Comparison of ENCODE assay signal across 20 mouse cellular contexts in the genomic region with DNA sequence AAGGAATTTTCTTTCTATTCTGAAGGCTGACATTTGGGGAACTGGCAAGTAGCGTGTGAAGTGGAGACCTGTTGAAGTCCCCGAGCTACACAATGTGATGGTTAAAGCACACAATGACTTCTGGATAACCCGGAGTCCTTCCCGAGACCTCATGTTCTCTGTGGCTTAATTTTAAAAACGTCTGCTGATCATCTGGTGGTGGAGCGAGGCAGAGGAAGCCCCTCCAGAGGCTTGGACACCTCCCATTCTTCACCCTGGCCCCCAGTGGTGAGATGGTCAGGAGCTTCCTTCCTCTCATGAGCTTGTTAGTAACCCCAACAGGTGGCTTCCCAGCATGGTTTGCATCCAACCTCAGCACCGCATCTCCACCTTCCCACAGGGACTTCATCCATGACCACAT.
"Had no signal": no experiment of that assay in that cellular context is flagged by ENCODE, and none has a peak within 500 bp of the region (broad histone marks: within the 10 kb centered on the region; RNA-seq: fewer than 3 reads in every experiment).

No protein-coding gene starts in this region.

- H3K4me3 ChIP-seq: limb, embryonic 12.5 days; limb, embryonic 15.5 days; neural tube, embryonic 12.5 days; neural tube, embryonic 15.5 days had no signal

- H3K4me1 ChIP-seq: limb, embryonic 12.5 days; neural tube, embryonic 12.5 days; neural tube, embryonic 15.5 days had no signal

- H3K9me3 ChIP-seq: limb, embryonic 12.5 days; limb, embryonic 15.5 days; neural tube, embryonic 12.5 days; neural tube, embryonic 15.5 days had no signal

- H3K9ac ChIP-seq: limb, embryonic 12.5 days; limb, embryonic 15.5 days; liver, embryonic 14.5 days; liver, postnatal 0 days; lung, embryonic 14.5 days; neural tube, embryonic 12.5 days; neural tube, embryonic 15.5 days had no signal

- H3K27ac ChIP-seq: limb, embryonic 12.5 days; limb, embryonic 15.5 days; liver, embryonic 14.5 days; macrophage; neural tube, embryonic 12.5 days; neural tube, embryonic 15.5 days; stomach, postnatal 0 days had no signal

- H3K27me3 ChIP-seq: limb, embryonic 12.5 days; limb, embryonic 15.5 days; neural tube, embryonic 12.5 days; neural tube, embryonic 15.5 days had no signal

- H3K4me2 ChIP-seq: limb, embryonic 12.5 days; limb, embryonic 15.5 days; liver, embryonic 11.5 days; lung, embryonic 14.5 days; neural tube, embryonic 12.5 days; neural tube, embryonic 15.5 days had no signal

- DNase-seq: kidney, adult 9 months; kidney, postnatal 14 days; kidney, postnatal 4 days; left cerebral cortex, postnatal 4 days; liver, postnatal 0 days; lung, embryonic 14.5 days; midbrain, embryonic 14.5 days; right cerebral cortex, adult 18-20 months; right cerebral cortex, postnatal 14 days; right cerebral cortex, postnatal 4 days; thymus, adult 18-20 months; thymus, postnatal 36 days had no signal

- H3K36me3 ChIP-seq: neural tube, embryonic 12.5 days had no signal

- ATAC-seq: liver, postnatal 0 days had no signal
